Mouse (Mus musculus): ENCODE measurements around the gene Ndufa13.

Gene Ndufa13

DNA sequence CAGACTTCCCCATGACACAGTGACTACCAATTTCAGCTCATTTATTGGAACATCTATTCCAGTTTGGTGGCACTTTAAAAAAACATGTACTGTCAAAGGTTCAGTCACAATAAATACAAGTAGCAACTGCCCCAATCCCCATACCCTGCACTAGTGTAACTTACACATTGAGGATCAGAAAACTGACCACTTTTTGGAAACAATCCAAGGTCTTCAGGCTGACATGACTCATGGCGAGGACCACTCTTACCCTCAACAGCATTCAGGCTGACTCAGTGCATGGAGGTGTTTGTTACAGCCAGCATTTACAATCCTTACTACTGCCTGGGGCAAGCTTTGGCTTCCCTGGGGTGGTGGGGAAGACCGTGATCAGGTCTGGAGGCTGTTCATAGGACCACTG lies 4.7 kb upstream of the Ndufa13 start:
- DNase-seq (ENCODE audit: low spot score in 2 of 2) = no peak

GRCm38 (mm10) chr8:69906260-69906659 lies 3.9 kb upstream of the Ndufa13 start:
- no peak for DNase-seq (ENCODE audit: low spot score in 2 of 2)

DNA sequence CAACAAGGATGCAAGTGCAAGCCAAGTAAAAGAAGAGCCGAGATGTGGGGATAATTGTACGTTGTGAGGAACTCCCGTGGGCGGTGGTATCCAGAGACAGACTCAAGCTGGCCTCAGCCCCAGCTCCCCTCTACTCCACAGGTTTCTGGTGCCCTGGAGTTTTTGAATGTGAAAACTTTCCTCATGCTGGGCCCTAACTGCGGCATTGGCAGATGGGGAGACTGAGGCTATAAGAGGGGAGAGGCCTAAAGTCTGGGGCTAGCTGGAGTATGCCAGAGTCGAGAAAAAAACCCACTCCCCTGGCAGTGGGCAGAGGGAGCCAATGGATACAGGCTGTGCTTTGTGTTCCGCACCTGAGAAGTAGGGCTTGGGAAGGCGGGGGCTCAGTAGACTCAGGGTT lies 1.7 kb upstream of the Ndufa13 start:
- no peak for DNase-seq (ENCODE audit: low spot score in 2 of 2)

GRCm38 (mm10) chr8:69903063-69903542 lies 745 bp upstream of the Ndufa13 start:
- DNase-seq (ENCODE audit: low spot score in 2 of 2) = peak; percentile 99

DNA sequence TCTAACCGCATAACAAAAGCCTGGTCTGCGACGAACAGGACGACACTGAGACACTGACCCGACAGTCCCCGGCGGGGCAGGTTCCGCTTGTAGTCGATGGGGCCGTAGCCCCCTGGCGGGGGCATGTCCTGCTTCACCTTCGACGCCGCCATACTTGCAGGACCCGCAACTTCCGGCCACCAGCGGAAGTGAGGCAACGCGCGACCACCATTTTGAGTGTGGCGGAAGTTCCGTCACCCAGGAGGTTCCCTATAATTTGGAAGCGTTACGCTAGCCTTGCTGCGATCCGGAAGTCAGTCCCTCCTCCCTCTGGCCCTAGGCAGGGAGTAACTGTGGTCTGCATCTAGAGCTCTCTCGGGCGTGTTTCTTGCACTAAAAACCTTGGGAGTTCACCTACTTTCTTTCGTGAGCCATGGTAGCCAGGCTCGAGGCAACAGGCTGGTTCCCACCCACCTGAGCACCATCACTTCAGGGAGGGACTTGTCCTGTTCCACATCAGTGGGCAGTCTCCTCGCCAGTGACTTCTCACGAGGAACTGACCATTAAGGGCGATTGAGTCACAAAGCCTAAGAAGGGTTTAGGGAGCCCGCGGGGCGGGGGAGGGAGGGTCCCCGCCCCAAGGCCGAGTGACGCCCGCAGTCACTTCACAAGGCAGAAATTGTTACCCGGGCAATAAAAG lies 735 bp downstream of the Ndufa13 start:
- DNase-seq (ENCODE audit: low spot score in 2 of 2) = peak; percentile 90 to 98

GRCm38 (mm10) chr8:69900895-69901451 lies 1.4 kb downstream of the Ndufa13 start:
- no peak for DNase-seq (ENCODE audit: low spot score in 2 of 2)

GRCm38 (mm10) chr8:69899876-69900275 lies 2.5 kb downstream of the Ndufa13 start:
- DNase-seq (ENCODE audit: low spot score in 2 of 2) = no peak

GRCm38 (mm10) chr8:69897857-69898256 lies 4.5 kb downstream of the Ndufa13 start:
- DNase-seq (ENCODE audit: low spot score in 2 of 2) = no peak

DNA sequence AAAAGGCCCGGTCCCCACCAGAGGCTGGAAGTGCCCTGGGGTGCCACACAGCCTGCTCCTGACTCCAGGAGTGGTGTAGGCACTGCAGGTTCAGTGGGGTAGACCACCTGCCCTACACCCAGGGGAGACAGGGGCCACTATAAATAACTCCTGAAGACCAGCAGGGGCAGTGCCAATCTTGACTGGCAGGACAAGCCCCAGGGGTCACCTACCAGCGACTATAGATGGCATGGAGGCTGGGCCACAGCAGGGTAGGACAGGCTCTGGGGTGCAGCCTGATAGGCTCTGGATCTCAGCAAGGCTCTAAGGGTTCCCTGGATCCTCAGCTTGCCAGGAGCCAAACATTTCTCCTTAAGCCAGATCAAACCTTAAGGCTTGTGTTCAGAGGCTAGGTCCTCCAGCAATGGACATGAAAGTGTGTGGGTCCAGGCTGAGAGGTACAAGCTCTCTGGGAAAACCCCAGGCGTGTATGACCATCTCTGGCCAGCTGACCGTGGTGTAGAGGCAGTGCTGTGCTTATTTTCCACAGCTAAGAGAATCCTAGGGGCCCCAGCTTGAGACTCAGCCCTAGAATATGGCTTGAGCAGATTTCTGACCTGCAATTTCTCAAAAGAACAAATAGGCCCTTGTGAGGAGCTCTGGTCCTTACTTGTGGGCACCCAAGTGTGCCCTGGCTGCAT lies 6.4 kb downstream of the Ndufa13 start:
- DNase-seq (ENCODE audit: low spot score in 2 of 2) = no peak

- DNase-seq (ENCODE audit: low spot score in 2 of 2) = no peak
Observed at GRCm38 (mm10) chr8:69894836-69895332, 7.5 kb downstream of the Ndufa13 start.

DNA sequence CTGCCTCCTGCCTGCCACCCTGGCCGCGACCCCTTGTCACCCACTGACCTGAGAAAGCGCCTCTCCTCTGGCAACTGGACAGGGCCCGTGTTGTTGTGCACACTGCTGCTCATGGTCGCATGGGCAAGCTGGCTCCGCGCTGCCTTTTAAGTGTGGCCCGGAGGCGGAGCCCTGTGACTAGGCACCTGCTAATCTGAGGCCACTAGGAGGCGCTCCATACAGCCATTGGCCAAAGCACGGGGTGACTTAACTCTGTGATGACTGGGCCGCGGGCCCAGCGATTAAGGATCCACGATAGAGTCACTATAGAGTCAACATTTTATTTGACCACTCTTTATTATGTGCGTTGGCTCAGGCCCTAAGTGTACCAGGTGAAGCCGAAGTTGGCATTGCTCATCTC lies 8.5 kb downstream of the Ndufa13 start:
- DNase-seq (ENCODE audit: low spot score in 2 of 2) = peak in 1 of 2 experiments; percentile 62

- peak in 1 of 2 experiments; percentile 76 for DNase-seq (ENCODE audit: low spot score in 2 of 2)
Observed at GRCm38 (mm10) chr8:69890813-69891241, 11.5 kb downstream of the Ndufa13 start.

- DNase-seq (ENCODE audit: low spot score in 2 of 2) = no peak
Observed at GRCm38 (mm10) chr8:69888902-69889301, 13.5 kb downstream of the Ndufa13 start.

GRCm38 (mm10) chr8:69888244-69888866 lies 14.0 kb downstream of the Ndufa13 start:
- DNase-seq (ENCODE audit: low spot score in 2 of 2) = no peak

DNA sequence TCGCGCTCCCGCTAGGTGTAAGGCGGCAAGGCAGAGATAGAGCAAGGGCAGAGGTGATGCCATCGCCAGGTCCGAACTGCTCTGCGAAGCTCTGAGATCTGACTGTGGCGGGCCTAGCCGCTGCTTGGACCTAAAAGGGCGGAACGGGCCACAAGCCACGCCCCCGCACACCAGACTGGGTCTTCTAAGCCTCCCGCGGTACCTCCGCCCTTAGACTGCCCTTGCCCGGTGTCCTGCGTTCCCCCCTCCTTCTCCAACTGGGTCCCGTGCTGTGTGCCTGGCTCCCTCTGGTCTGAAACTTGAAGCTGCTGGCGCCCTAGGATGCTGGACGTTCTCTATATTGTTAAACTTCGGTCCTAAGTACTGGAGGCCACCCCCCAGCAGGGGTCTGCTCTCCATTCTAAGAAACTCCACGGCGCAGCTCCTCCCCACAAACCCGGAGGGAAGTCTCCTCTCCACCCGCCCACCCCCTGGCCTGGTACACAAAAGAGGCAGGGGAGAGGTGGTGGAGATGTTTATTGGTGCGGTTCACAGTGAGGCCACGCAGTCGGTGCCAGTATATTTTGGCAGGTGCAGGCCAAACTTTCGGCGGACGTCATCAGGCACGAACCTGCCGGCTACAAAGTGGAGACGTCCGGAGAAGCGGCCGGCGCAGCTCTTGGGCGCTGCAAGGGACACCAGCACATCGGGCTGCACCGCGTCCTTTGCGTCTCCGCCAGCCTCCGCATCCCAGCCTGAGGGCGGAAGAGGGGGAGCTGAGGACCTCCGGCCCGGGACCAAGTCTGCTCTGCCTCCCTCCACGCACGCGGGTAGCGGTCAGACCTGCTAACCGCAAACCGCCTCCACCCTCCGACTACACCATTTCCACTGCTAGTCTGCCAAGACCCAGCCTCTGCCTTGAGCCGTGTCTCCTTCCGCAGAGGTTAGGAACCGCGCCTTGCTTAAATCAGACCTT lies 14.8 kb downstream of the Ndufa13 start, which contains the start of gene Cilp2:
Cilp2 (minus strand) TSS at position 399 of the 955 bp plus-strand sequence.
- no peak for DNase-seq (ENCODE audit: low spot score in 2 of 2)

DNA sequence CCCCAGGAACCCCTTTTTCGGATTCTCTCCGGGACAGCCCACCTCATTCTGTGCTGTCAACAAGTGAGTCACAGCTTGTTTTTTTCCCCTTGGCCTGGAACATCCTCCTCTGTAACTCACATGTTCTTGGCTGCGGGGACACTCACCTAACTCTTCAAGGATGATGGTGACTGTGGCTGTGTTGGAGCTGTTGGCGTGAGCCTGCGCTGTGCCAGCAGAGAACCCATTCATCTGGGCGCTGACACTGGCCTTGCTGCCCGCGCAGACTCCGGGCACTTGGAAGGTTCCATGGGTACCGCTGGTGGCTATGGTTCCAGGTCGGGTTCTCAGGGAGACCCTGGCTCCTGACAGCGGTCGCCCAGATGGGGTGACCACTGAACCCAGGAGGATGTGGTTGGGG lies 18.2 kb downstream of the Ndufa13 start:
- no peak for DNase-seq (ENCODE audit: low spot score in 2 of 2)

DNA sequence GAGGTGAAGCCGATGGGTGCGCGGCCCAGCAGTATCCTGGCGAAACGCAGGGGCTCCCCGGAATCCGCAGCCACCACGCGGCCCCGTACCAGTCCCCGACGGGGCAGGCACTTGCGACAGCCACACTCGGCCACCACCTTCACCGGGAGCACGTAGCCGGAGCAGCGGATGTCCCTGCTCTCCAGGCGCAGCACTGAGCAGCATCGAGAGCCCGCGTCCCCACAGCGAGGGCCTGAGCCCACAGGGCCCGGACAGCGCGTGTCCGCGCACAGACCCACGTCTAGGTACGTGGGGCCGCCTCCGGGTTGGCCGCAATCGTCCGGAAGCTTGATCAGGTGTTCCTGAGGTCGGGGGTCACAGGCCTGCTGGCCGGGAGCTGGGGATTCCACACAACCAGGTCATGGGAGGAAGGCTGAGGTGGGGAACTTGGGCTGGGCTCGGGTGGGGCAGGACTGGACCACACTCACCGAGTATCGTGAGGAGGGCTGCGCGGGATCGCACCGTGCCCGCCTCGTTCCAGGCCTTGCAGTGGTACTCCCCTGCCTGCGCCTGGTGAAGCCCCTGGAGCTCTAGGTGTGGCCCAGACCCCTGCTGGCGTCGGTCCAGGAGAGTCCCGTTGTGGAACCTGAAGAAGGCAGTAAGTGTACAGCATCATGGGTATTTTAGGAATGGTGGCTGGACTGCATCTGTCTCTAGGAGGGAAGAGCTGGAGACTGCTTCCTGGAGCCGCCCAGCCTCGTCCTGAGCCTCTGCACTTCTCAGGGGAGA lies 19.3 kb downstream of the Ndufa13 start:
- no peak for DNase-seq (ENCODE audit: low spot score in 2 of 2)

DNA sequence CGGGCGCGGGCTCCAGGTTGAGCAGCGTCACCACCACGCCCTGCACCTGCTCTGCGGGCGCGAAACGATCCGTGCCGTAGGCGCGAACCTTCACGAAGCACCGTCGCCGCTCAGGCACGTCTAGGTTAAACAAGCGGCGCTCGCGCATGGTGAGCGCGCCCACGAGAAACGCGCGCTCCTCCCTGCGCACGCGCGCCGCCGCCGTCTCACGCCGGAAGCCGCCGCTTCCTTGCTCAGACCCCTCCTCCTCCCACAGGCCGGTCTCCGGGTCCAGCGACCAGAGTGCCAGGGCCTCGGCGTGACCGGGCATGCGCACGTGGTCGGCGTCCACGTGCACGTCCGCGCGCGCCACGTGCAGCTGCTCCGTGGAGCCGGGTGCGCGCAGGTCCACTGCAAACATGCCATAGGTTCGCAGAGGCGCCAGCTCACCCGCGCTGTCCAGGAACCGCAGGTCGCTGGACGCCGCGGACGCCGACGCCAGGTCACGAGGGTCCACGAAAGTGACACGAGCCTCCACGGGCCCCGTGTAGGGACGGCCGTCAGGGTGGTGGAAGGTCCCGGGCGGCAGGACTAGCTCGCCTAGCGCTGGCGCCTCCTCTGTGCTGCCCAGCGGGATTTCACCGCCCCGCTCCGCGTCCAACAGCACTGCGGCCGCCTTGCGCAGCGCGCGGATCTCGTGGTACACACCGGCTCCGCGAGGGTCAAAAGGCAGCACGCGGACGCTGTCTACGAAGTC lies 20.2 kb downstream of the Ndufa13 start:
- DNase-seq (ENCODE audit: low spot score in 2 of 2) = no peak

DNA sequence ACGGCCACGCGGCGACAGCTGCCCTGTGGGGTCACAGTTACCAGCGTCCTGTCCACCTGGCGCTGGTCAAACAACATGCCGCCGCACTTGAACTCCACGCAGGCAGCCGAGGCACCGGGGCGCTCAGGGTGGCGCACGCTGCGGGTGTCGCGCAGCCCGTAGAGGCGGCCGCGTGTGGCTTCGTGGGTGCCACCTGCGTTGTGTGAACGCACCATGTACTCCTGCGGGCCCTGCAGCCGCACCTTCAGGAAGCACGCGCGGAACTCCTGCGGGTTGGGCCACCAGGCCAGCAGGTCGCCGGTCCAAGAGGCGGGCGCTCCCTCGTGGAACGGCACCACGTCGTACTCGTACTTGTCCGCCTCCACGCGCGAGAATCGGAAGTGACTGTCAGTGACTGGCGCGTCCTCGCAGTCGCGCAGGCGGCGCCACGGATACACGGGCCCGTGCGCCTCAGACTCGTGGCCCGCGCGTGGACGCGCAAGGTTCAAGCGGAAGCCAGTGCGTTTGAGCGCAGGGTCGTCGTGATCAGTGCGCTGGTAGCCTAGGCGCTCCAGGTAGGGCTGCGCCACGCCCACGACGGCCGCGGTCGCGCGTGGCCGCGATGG lies 21.0 kb downstream of the Ndufa13 start:
- DNase-seq (ENCODE audit: low spot score in 2 of 2) = no peak

Measured in left cerebral cortex, adult 9 months (tissue).